ENCODE assay signal across 18 mouse cellular contexts in genomic region chr15:77809434-77809833, GRCm38 (mm10). TPM values are rescaled to one million over a fixed set of nuclear protein-coding genes. Genes with fewer than 3 reads are reported as not detected.
DNase-seq lines count a peak whose midpoint lies in the region; ATAC-seq lines count a peak whose summit lies in the region.
"Had no signal": no experiment of that assay in that cellular context is flagged by ENCODE, and none has a peak within 500 bp of the region (broad histone marks: within the 10 kb centered on the region; RNA-seq: fewer than 3 reads in every experiment).

No protein-coding gene starts in this region.

- peak; percentile 94 for DNase-seq in heart, adult 11 months
- no peak for DNase-seq in heart, adult 8-10 months (ENCODE audit: low spot score)
- no peak for DNase-seq in heart, postnatal 4 days
- DNase-seq in midbrain, embryonic 10.5 days (ENCODE audit: low spot score): no peak
- DNase-seq: adrenal gland, postnatal 10 days; cerebellum, adult 11-12 months; cerebellum, adult 9-10 months; cerebellum, postnatal 25 days; forebrain, postnatal 0 days; gastrocnemius, postnatal 36 days; kidney, adult 2 months had no signal

- H3K9me3 ChIP-seq in heart, embryonic 13.5 days: no peaks in the 10 kb centered on the region
- H3K9me3 ChIP-seq in megakaryocyte, embryonic 14.5 days: no peaks in the 10 kb centered on the region
- H3K9me3 ChIP-seq in midbrain, embryonic 10.5 days (replicated peaks): no peaks in the 10 kb centered on the region
- H3K9me3 ChIP-seq: embryonic facial prominence, embryonic 13.5 days; forebrain, embryonic 13.5 days had no signal

- H3K36me3 ChIP-seq in heart, embryonic 13.5 days: peaks cover 88% of the 10 kb centered on the region
- H3K36me3 ChIP-seq in megakaryocyte, embryonic 14.5 days (replicated peaks; ENCODE audit: low read length): peaks cover 100% of the 10 kb centered on the region
- H3K36me3 ChIP-seq in midbrain, embryonic 10.5 days: peaks cover 65% of the 10 kb centered on the region

- peaks cover 94% of the 10 kb centered on the region for H3K4me1 ChIP-seq in heart, embryonic 13.5 days
- H3K4me1 ChIP-seq in megakaryocyte, embryonic 14.5 days: peaks cover 100% of the 10 kb centered on the region
- H3K4me1 ChIP-seq in midbrain, embryonic 10.5 days: peaks cover 23% of the 10 kb centered on the region

- no peaks in the 10 kb centered on the region for H3K27me3 ChIP-seq in heart, embryonic 13.5 days (replicated peaks)
- no peaks in the 10 kb centered on the region for H3K27me3 ChIP-seq in megakaryocyte, embryonic 14.5 days (replicated peaks)
- no peaks in the 10 kb centered on the region for H3K27me3 ChIP-seq in midbrain, embryonic 10.5 days (ENCODE audit: low read depth, poor library complexity, severe bottlenecking)
- H3K27me3 ChIP-seq: embryonic facial prominence, embryonic 13.5 days; forebrain, embryonic 13.5 days had no signal

- ATAC-seq in heart, embryonic 13.5 days (ENCODE audit: extremely low read depth, insufficient number of reproducible peaks, low FRiP score, low TSS enrichment): no peak
- ATAC-seq in megakaryocyte, adult 5-6 weeks (ENCODE audit: poor library complexity, severe bottlenecking): no peak
- ATAC-seq: forebrain, embryonic 13.5 days; intestine, embryonic 16.5 days had no signal

- WGBS in heart, embryonic 13.5 days: 82% methylated on average over 1 of the region's 1 CpGs
- 96% methylated on average over 1 of the region's 1 CpGs for WGBS in midbrain, embryonic 10.5 days

- no peak overlapping the region for H3K4me2 ChIP-seq in heart, embryonic 13.5 days
- H3K4me2 ChIP-seq: embryonic facial prominence, embryonic 13.5 days; forebrain, embryonic 13.5 days; hindbrain, embryonic 14.5 days had no signal

- H3K9ac ChIP-seq in heart, embryonic 13.5 days: peak overlapping the region; percentile 50; the same call in 1 of the 2 replicates
- H3K9ac ChIP-seq: embryonic facial prominence, embryonic 13.5 days; forebrain, embryonic 13.5 days; forebrain, postnatal 0 days had no signal

- peak overlapping the region; percentile 28; the same call in 1 of the 2 replicates for H3K27ac ChIP-seq in heart, embryonic 13.5 days (replicated peaks)
- no peak overlapping the region for H3K27ac ChIP-seq in midbrain, embryonic 10.5 days (replicated peaks)
- H3K27ac ChIP-seq: embryonic facial prominence, embryonic 13.5 days; forebrain, embryonic 13.5 days; hindbrain, embryonic 14.5 days had no signal

- no peak overlapping the region for H3K4me3 ChIP-seq in heart, embryonic 13.5 days
- H3K4me3 ChIP-seq in megakaryocyte, embryonic 14.5 days (replicated peaks): peak overlapping the region; percentile 68
- no peak overlapping the region for H3K4me3 ChIP-seq in midbrain, embryonic 10.5 days
- H3K4me3 ChIP-seq: embryonic facial prominence, embryonic 13.5 days; forebrain, embryonic 13.5 days had no signal

RNA-seq across cellular contexts. Expression of gene Myh9, which starts 32.5 kb away (rescaled TPM):
- 100 to 1,000 TPM in 1 of 4 experiments, 10 to 100 TPM in 3; 72.5 to 127 (median 97.2) TPM for total RNA-seq in heart, adult 8-10 months (2022)
- polyA plus RNA-seq in heart, embryonic 13.5 days (2015; fragmentation: Nextera tagmentation; extraction: Ambion mirVana): 24.8 and 25.0 TPM in 2 replicates
- 100 to 1,000 TPM; 219 to 228 TPM for total RNA-seq in heart, postnatal 4 days (2021)
- 1,439 and 1,641 TPM in 2 replicates for polyA plus RNA-seq in megakaryocyte, embryonic 14.5 days (2012; ENCODE audit: insufficient read depth, low replicate concordance)
- total RNA-seq in megakaryocyte, adult 5-6 weeks (2015): 464 and 549 TPM in 2 replicates
- 759 and 878 TPM in 2 replicates for total RNA-seq in megakaryocyte, adult 5-6 weeks (2017)
- 29.0 and 29.4 TPM in 2 replicates for polyA plus RNA-seq in midbrain, embryonic 10.5 days (2016; fragmentation: Nextera tagmentation; extraction: Ambion mirVana)

RNA-seq across cellular contexts. Expression of gene Apol8, which starts 52.6 kb away (rescaled TPM):
- total RNA-seq in heart, adult 8-10 months (2022): not detected
- 0.32 and 0.78 TPM in 2 replicates for polyA plus RNA-seq in heart, embryonic 13.5 days (2015; fragmentation: Nextera tagmentation; extraction: Ambion mirVana)
- total RNA-seq in heart, postnatal 4 days (2021): under 1 TPM; 0.17 to 0.38 TPM
- polyA plus RNA-seq in megakaryocyte, embryonic 14.5 days (2012; ENCODE audit: insufficient read depth, low replicate concordance): 0.82 and 2.7 TPM in 2 replicates
- 0.16 and 1.3 TPM in 2 replicates for total RNA-seq in megakaryocyte, adult 5-6 weeks (2015)
- 0.16 and 0.26 TPM in 2 replicates for total RNA-seq in megakaryocyte, adult 5-6 weeks (2017)
- polyA plus RNA-seq in midbrain, embryonic 10.5 days (2016; fragmentation: Nextera tagmentation; extraction: Ambion mirVana): 0.07 and 0.12 TPM in 2 replicates
- polyA plus RNA-seq: hindbrain, embryonic 14.5 days had no signal
